Mouse (Mus musculus) urinary bladder, postnatal 25 days (tissue): Measurements from ENCODE around the gene Dedd2.
A peak's percentile ranks its signal among the peaks of the same experiment; 100 is the strongest.

Experiments
- DNase-seq: peaks from one replicate; pipeline ENCODE4 v3.0.0; 2022; ENCODE audit warnings: low spot score

Gene Dedd2

DNA sequence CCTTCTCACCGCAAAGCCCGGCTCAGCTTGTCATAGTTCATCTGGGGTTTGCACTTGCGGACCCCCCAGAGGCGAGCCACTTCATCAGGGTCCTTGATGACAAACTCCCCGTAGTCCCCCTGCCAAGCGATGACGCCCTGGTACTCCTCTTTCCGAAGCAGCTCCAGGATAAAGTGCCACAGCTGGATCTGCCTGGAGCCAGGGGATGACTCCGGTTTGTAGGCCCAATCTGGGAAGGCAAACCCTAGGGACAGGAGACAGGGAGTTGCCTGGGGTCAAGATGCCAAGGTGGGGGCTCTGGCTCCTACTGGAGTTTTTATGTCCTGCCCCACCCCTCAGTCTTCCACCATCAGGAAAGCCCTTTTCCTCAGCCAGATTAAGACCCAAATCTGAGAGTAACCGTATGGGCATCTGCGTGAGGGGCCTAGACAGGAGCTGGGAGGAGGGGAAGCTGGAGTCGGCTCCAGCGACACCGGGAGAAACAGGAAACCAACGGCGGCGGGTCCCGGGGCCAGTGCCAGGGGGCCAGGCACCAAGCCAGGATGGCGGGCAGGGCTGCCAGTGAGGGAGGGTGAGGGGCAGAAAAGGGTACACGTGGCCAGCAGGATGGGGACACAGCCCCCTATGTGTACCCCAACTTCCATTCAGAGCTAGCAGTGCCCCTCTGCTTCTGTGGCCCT is 25.8 kb upstream of the Dedd2 start:
- DNase-seq: no peak

DNA sequence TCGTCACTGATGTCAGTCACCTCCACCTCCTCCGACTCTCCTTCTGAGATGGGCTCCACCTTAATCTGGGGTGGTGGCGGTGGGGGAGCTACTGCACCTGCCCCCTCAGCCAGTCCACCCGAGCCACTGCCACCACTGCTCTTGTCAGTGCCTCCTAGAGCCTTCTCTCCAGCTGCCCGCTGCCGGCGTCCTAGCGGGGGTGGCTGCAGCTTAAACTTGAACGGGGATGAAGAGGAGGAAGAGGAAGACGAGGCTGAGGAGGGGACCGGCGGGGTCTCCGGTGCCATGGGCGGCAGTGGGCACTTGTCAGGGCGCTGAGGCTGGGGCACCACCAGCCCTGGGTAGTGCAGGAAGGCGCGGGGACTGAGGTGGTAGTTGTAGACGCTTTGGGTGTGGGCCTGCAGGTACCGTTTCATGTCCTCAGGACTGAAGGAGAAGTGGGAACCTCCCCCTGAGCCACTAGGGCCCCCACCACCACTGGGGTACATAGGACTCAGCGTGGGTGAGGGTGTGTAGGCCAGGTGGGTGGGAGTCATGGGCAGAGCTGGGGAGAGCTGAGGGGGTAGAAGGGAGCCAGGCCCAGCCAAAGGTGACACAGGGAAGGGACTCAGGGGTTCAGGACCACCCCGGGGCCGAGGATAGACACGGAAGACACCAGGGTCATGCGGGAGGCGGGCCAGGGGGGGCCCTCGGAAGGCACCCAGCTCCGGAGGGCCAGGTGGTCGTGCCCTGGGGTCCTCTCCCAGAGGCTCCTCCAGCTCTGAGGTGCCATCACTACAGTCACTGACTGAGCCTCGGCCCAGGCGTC is 24.4 kb upstream of the Dedd2 start:
- no peak for DNase-seq

DNA sequence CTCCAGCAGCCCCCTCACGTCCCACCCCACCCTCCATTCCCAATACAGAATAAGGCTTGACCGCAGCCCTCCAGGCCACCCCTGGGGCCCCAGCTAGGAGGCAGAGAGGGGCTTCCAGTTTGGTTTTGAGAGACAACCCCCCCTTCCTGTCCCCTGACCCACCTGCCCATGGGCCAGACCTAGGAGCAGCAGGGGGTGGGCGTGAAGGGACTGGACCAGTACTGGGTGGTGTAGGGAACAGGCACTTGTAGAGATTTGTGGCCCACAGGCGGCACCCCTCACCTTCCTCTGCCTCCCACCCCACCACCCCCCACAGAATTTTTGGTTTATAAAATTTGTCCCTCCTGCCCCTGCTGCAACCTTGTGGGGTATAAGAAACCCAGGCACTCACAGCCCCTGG is 22.9 kb upstream of the Dedd2 start:
- no peak for DNase-seq

DNA sequence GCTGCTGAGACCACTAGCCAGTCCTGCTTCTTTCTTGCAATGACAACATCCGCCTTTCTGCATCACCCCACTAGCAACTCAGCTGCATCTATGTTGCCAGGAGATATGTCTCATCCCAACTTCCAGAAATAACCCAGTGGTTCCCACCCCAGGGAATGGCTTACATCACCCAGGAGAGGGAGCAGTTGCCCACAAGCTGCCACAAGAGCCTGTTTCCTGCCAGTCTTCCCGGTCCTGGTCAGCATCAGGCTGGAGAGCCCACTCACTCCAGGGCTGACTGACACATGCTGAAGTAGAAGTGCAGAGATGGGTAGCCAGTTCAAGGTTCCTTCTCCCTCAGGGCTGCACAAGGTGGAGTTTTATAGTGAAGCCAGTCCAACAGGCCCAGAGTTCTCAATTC is 20.6 kb upstream of the Dedd2 start:
- DNase-seq: no peak

DNA sequence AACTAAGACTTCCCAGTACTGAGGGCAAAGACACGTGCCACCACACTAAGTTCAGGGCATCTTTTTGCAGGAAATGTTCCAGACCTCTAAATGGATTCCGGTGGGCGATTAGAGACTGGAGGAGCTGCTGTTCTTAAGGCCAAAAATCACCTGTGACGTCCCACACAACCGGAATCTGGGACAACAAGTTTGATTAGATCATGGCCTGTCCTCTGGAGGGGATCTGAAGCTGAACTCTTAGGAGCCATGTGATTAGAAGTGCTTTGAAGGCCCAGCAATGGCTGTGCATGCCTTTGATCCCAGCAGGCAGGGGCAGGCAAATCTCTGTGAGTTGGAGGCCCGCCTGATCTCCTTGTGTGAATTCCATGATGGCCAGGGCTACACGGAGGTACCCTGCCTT is 20.2 kb upstream of the Dedd2 start:
- no peak for DNase-seq

DNA sequence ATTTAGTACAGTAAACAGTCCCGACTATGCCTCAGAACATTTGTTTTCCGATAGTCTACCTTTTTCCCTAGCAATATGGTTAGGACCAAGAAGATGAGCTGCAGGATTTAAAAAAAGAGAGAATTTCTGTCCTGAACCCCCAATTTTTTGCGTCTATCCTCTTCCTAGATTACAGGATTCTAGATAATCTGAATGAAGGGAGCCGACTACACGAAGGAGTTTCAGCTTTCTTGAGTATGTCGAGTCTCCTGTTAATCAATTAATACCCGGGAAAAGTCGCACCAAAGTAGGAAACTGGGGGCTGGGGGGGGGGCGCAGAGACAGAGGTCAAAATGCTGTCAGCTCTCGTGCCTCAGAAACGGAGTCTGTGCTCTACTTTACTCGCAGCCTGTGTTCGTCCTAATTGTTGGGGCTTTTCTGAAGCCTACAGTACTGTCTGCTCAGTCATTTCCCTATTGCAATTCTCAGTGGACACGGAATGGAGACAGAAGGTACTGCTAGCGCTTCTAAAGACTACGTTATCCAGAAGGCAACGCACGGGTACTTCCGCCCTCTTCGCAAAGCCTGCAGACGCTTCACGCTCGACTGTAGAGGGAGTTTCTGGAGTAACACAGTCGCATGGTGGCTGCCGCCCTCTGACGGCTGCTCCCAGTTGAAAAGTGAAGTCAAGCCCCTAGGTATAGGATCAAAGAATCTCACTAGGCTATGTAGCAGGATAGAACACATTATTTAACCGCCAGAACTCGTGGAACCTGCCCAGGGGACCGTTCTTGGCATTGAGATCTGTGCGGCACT is 18.6 kb upstream of the Dedd2 start:
- DNase-seq: peak; percentile 47

DNA sequence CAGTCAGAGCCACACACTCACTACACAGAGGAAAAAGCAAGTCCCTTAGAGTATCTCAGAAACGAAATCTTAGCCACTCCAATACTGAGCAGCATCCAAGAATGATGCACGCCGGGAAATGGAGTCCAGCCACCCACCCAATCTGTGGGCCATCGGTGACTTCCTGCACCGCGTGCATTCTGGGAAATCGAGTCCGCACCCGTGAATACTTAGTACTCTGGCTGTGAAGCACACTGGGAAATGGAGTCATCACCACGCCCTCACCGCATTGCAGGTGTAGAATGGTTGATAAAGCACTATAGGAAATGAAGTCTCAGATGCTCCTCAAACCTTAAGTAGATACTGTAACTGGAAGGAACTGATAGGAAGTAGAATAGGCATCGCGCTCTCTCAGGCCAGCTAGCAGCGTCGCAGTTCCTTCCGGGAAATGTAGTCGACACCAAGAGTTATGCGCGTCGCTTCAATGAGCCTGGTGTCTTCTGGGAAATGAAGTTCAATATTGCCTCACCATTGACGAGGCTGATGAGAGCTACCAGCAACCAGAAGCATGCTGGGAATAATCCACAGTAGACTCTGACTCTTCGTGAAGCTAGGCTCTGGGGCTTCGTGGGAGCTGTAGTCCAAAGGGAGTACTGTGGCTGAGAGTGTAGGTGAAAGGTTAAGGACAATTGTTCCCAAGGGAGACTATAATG is 17.7 kb upstream of the Dedd2 start:
- DNase-seq: peak; percentile 79

DNA sequence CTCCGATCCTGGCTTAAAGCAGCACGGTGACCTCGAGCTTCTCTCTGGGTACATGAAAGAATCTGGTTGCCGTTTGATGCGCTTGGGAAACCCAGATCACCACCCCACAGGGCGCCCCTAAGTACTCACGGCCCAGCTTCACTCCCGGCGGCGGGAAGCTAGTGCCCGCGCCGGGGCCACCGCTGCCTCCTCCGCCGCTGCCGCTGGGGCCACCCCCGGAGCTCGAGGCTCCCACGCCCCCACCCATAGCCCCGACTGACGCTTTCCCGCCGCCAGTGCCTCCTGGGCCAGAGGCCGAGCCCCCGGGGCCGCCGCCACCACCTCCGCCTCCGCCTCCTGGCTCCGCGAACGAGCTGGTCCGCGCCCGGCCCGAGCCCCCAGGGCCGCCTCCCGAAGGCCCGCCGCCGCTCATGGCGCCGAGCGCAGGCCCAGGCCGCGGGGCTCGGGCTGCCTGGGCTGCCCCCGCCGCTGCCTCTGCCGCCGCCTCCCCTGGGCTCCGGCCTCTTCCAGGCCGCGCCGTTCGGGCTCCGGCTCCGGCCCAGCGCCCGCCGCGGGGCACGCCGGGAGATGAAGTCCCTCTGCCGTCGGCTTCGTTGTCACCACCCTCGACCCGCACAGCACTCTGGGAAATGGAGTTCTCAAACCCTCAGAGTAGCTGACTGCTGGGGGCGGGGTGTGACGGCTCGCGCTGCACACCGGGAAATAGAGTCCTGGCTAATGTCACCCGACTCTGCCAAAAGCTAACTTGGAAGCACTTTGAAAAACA is 17.0 kb upstream of the Dedd2 start, which contains the start of gene Gsk3a:
Gene Gsk3a, minus strand, starts transcription at position 603 of the 766 bp plus-strand sequence.
- peak; percentile 93 for DNase-seq

DNA sequence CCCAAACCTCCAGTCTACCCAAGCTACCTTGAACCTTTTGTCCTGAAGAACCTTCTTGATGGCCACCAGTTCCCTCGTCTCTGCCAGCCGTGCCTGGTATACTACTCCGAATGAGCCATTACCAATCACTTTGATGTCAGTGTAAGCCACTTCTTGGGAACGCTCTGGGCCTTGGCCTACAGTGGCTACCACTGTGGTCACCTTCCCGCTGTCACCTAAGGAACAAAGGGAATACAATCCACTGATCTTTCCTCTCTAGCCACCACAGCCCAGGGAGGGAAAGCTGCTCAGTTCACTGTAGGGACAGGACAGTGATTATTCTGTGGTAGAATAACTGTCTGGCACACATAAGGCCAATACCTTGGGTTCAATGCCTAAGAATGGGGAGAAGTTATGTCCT is 15.1 kb upstream of the Dedd2 start:
- DNase-seq: no peak

DNA sequence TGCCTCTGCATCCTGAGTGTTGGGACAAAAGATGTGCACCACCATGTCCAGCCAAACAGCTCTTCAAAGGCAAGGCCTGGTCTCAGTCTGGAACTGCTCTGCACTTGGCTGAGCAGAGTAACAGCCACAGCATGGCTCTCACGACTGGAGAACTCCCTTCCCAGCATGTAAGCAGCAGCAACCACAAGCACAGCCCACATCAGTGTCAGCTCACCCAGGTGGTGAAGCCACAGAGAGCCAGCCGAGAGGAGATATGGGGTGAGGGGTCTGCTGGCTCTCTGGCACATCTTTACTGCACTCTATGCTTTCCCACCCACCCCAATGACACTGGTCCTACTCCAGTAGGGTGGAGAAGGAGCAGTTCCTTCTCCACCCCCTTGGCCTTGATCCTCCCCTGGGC is 12.6 kb upstream of the Dedd2 start:
- DNase-seq: no peak

DNA sequence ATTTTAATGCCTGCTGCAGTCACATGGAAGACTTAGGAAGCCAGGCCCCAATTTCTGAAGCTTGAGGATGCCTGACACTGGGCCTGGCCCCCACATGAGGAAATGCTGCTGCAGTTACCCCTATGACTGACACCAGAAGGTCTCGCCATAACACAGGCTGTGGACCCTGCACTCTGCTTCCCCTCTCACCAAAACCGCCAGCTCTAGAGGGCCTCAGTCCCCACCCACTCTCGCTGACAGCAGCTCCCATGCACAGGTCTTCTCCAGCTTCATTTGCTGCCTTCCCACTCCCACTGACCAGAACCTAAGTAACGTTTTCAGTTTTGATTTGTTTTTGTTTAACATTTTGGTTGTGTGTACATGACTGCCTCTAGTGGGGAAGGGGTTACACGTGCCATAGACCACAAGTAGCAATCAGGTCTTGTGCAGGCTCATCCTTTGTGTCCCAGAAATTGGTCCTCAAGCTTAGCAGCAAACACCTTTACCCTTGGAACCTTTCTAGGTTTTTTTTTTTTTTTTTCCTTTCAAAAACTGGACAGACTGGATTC is 11.8 kb upstream of the Dedd2 start:
- no peak for DNase-seq

DNA sequence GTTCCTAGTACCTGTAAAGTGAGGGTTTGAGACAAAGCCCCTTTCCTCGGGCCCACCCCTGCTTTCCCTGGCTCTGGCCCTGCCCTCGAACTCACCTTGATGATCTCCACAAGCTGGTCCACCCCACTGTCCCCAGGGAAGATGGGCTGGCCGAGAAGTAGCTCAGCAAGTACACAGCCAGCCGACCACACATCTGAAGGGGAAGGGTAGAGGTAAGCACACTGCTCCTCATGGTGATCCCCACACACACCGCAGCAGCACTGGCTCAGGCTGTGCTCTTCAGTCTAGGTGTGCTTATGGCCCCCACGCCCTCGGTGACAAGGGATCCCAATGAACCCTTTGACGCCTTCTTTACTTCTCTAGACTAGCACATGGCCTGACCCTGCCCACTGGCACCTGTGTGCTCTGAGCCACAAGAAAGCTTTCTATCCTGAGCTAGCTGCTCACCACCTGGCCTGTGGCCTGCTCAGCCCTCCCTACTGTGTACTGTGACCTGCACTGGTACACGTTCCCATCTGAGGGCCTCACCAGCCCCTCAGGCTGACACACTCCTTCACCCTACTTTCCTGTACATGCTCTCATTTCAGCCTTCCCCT is 10.4 kb upstream of the Dedd2 start:
- no peak for DNase-seq

DNA sequence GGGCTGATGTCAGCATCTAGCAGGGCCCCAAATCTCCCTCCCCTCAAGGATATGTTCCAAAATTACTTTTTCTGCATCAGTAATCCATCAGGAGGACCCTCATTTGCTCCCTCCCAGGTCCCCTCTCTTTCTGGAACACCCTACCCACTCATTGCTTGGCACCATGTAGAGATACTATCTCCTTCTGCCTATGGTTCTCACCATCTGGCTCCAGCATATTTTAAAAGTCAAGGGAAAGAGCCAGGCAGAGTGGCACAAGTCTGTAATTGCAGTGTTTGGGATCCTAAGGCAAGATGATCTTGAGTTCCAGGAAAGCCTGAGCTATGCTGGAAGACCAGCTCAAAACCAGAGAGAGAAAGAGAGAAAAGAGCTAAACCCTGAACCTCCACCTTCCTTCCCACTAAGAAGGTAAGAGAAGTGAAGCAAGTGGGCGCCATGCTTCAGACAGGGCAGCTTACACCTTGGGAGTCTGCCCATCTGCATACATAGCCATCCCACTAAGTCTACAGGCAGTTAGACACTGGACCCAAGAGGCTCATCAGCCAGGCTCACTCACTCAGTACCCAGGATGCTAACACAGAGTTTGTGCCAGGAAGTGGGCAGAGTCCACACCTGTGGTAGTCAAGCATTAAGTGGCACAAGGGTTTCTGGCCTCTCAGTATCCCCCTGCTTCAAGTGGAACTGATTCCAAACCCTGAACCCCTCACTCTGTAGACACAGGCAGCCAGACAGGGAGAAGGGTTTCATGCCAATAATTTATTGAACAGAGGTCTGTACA is 7.3 kb upstream of the Dedd2 start:
- no peak for DNase-seq

DNA sequence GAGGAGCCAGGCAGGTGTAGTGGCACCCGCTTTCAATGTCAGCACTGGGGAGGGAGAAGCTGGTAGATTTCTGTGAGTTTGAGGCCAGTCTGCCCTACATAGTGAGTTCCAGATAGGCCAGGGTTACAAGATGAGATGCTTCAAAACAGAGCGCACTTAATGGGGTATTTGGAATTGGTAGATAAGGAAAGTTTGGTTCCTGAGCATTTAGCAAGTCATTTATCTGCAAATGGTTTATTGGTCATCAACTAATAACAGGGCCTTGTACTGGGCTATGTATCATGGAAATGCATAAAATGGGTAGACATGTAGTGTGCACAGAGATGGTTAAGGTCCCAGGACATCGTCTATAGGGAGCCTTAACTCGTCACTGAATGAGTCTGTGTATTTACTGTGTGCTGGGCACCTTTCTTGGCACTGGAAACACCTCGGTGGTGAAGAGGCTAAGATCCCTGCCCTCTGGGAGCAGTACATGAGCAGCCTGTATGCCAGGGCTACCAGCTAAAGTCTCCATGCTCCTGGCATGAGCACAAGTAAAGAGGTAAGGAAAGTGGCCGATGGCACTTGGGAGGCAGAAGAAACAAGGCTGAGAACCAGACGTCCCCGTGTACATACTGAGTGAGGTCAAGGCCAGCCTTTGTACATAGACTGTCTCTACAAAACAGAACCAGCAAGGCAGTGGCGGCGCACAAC is 2.0 kb upstream of the Dedd2 start:
- no peak for DNase-seq

DNA sequence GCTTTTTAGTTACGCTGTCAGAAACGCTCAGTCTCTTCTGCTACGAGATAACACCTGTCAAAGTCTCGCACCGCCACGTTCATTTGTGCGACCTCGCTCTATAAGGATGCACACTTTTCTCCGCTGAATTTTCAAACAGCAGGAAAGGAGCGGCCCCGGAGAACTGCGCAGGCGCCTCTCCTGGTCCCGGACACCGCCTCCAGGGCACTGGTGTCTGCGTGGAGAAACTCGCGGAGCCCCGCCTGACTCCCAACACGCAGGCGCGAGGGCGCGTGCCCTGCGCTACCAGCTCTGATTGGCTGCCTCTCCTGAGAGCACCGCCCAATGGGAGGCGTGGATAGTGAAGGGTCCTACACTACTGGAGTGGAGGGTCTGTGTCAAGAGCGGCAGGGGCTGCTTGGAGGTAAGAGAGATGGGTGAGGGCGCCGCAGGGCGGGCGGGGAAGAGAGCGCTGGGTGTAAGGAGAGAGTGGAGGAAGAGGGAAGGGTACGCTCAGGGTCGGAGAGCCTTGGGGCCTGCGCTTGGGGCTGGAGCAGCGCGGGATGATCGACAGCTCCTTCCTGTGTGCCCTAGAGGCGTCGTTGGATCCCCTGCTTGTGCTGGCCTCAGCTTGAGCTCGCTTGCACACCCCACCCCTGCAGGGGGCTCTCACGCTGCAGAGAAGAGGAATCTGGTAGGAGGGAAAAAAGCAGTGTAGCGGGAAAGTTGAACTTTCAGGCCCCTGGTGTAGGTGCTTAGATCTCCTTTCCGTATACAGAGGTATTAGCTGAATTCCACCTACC is 878 bp upstream of the Dedd2 start, which contains the start of gene Zfp526:
Gene Zfp526, plus strand, starts transcription at position 324 of the 782 bp plus-strand sequence.
- DNase-seq: peak; percentile 93

DNA sequence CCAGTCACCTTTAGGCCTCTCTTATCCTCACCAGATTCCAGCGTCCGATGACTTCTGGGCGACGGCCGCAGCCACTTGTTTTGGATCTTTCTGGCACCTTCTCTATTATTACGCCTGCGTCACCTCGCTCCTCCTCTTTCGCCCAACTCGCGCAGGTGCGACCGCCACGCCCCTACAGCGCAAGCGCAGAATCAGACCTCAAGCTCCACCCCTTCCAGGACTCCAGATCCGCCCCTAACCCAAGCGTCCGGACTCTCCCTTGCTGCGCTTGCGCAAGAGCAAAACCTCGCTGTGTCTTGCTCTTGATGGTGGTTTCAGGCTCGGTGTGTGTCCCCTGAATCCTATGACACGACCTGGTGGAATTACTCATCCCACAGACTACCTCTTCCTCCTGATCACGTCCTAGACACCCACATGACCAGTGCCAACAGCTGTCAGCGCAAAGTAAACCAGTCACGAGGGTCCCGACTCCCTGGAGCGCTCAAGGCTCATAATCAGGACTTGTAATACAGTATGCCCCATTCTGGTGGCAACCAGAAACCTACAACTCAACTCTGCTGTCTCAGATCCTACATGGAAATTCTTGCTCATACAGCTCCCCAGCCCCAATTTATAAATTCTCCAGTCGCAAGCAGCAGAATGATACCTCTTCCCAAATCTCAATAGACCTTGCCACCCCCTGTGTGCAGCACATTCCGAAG is 509 bp downstream of the Dedd2 start:
- peak; percentile 90 for DNase-seq

DNA sequence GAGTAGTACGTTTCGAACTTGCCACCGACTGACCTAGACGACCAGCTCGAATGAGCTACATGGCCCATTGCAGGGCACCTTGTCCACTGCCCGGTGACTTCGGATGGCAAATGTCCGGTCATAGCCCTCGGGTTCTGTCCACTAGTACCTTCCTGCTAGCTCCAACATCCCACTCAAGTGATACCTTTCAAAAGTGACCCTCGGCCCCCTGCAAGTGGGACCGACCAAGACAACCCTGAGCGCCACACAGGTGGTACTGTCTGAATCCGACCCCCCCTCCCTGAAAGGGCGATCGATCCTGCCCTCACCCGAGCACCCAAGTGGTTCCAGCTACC is 1.0 kb downstream of the Dedd2 start:
- DNase-seq: no peak
